Mouse (Mus musculus) CH12.LX (cell line): ENCODE results near the gene Frmd4a. TPM values are rescaled to one million over a fixed set of nuclear protein-coding genes. Genes with fewer than 3 reads are reported as not detected.

Experiments used
- DNase-seq: peaks from one replicate; pipeline ENCODE4 v3.0.0-alpha.2; 2013; ENCODE audit errors: extremely low read depth
- H3K27ac ChIP-seq: 2 replicates; pipeline ENCODE4 v1.5.1; 2012; ENCODE audit warnings: low read depth, mild to moderate bottlenecking, control low read depth, moderate library complexity; ENCODE audit not compliant: insufficient read depth
- H3K27me3 ChIP-seq: replicated peaks from 2 replicates; pipeline ENCODE3; 2012; ENCODE audit warnings: inconsistent platforms
- H3K36me3 ChIP-seq, 2 experiments: replicated peaks in 1 of 2; 2 replicates each; pipeline versions ENCODE3 to v1.6.1; 2012; ENCODE audit warnings: inconsistent platforms in 1 of 2, low read length in 1 of 2, mild to moderate bottlenecking in 1 of 2, mixed read lengths in 1 of 2, moderate library complexity in 1 of 2; ENCODE audit not compliant: control insufficient read depth in 1 of 2, insufficient read depth in 1 of 2
- H3K4me1 ChIP-seq, 2 experiments: 2 replicates each; pipeline ENCODE4 v1.6.1; 2012; ENCODE audit warnings: inconsistent platforms in 1 of 2, moderate library complexity in 1 of 2; ENCODE audit not compliant: insufficient read depth in 2 of 2, control insufficient read depth in 1 of 2
- H3K4me2 ChIP-seq: 2 replicates; pipeline ENCODE4 v1.6.1; 2012; ENCODE audit warnings: low read depth, mild to moderate bottlenecking, control low read depth; ENCODE audit not compliant: poor library complexity, insufficient read depth, severe bottlenecking
- H3K4me3 ChIP-seq, 3 experiments: fragments of 150-350 bp in 1 of 3; sonication (generic) in 1 of 3; replicated peaks in 1 of 3; 2 replicates each; pipeline versions ENCODE3 to v1.5.1; 2011 to 2012; ENCODE audit warnings: low read depth in 2 of 3, low read length in 2 of 3, mild to moderate bottlenecking in 2 of 3, moderate library complexity in 2 of 3, control low read depth in 1 of 3, improper control_type of control experiment in 1 of 3, inconsistent platforms in 1 of 3, mixed read lengths in 1 of 3; ENCODE audit not compliant: poor library complexity in 1 of 3
- H3K79me2 ChIP-seq: replicated peaks from 2 replicates; pipeline ENCODE4 v1.6.1; 2012; ENCODE audit warnings: mild to moderate bottlenecking, moderate library complexity; ENCODE audit not compliant: control insufficient read depth, poor library complexity, insufficient read depth, severe bottlenecking; ENCODE audit errors: extremely low read depth
- H3K9ac ChIP-seq: 2 replicates; pipeline ENCODE4 v1.6.1; 2012; ENCODE audit warnings: low read depth, mild to moderate bottlenecking, control low read depth, moderate library complexity; ENCODE audit not compliant: insufficient read depth
- H3K9me3 ChIP-seq: replicated peaks from 2 replicates; pipeline ENCODE3; 2012; ENCODE audit warnings: low read length, inconsistent platforms, mixed read lengths
- BHLHE40 ChIP-seq: IDR thresholded peaks from 2 replicates; pipeline ENCODE4 v1.6.1; 2011; ENCODE audit warnings: mild to moderate bottlenecking, low read depth, low read length, improper control_type of control experiment
- CHD1 ChIP-seq: IDR thresholded peaks from 2 replicates; pipeline ENCODE4 v1.6.1; 2012; ENCODE audit warnings: low read depth, low read length, improper control_type of control experiment, inconsistent platforms
- ELF1 ChIP-seq: IDR thresholded peaks from 2 replicates; pipeline ENCODE4 v1.6.1; 2014; ENCODE audit warnings: low read depth, mild to moderate bottlenecking, inconsistent platforms, low read length, improper control_type of control experiment
- EP300 ChIP-seq: IDR thresholded peaks from 2 replicates; pipeline ENCODE4 v1.6.1; 2011; ENCODE audit warnings: low read length, improper control_type of control experiment
- ETS1 ChIP-seq: conservative IDR thresholded peaks from 2 replicates; pipeline ENCODE4 v1.6.1; 2012; ENCODE audit warnings: low read depth, mild to moderate bottlenecking, inconsistent platforms, low read length, improper control_type of control experiment, moderate library complexity
- HCFC1 ChIP-seq: IDR thresholded peaks from 2 replicates; pipeline ENCODE4 v1.6.1; 2012; ENCODE audit warnings: low read depth, mild to moderate bottlenecking, inconsistent platforms, low read length, improper control_type of control experiment
- IRF4 ChIP-seq: IDR thresholded peaks from 2 replicates; pipeline ENCODE4 v1.6.1; 2014; ENCODE audit warnings: low read depth, mild to moderate bottlenecking, inconsistent platforms, low read length, improper control_type of control experiment
- JUN ChIP-seq: IDR thresholded peaks from 2 replicates; pipeline ENCODE4 v1.6.1; 2011; ENCODE audit warnings: low read depth, mild to moderate bottlenecking, low read length, improper control_type of control experiment, moderate library complexity; ENCODE audit not compliant: insufficient read depth
- JUND ChIP-seq: conservative IDR thresholded peaks from 2 replicates; pipeline ENCODE4 v1.6.1; 2011; ENCODE audit warnings: low read depth, low read length, improper control_type of control experiment
- MAX ChIP-seq: IDR thresholded peaks from 2 replicates; pipeline ENCODE4 v1.6.1; 2011; ENCODE audit warnings: low read length, improper control_type of control experiment
- MXI1 ChIP-seq: IDR thresholded peaks from 2 replicates; pipeline ENCODE4 v1.6.1; 2011; ENCODE audit warnings: mild to moderate bottlenecking, low read depth, low read length, improper control_type of control experiment
- NELFE ChIP-seq: IDR thresholded peaks from 2 replicates; pipeline ENCODE4 v1.6.1; 2011; ENCODE audit warnings: low read depth, low read length, improper control_type of control experiment
- PAX5 ChIP-seq: IDR thresholded peaks from 2 replicates; pipeline ENCODE4 v1.6.1; 2012; ENCODE audit warnings: low read length, inconsistent platforms, mixed read lengths
- SMC3 ChIP-seq: IDR thresholded peaks from 2 replicates; pipeline ENCODE4 v1.6.1; 2011; ENCODE audit warnings: low read depth, low read length, improper control_type of control experiment
- USF1 ChIP-seq: IDR thresholded peaks from 2 replicates; pipeline ENCODE4 v1.6.1; 2014; ENCODE audit warnings: low read depth, mild to moderate bottlenecking, inconsistent platforms, low read length, improper control_type of control experiment
- USF2 ChIP-seq: conservative IDR thresholded peaks from 2 replicates; pipeline ENCODE4 v1.6.1; 2011; ENCODE audit warnings: low read depth, low read length, improper control_type of control experiment
- ZNF384 ChIP-seq: IDR thresholded peaks from 2 replicates; pipeline ENCODE4 v1.6.1; 2012; ENCODE audit warnings: low read depth, low read length, improper control_type of control experiment, inconsistent platforms
- dilution Hi-C: fragments of 300-500 bp; cut with MboI; formaldehyde crosslinking; loops from 2 replicates; pipeline ENCODE4 v1.14.3; 2020; ENCODE audit warnings: low sequenced_read_pairs; ENCODE audit not compliant: extremely low pct_unique_long_range_greater_than_20kb, extremely low pct_ligation_motif_present
- in situ Hi-C: fragments of 300-500 bp; cut with MboI; formaldehyde crosslinking; loops from 3 replicates; pipeline ENCODE4 v1.14.3; 2019; ENCODE audit warnings: low sequenced_read_pairs, low pct_ligation_motif_present, low pct_unique_long_range_greater_than_20kb, mixed read lengths
- polyA plus RNA-seq: library from polyadenylated mRNA; unstranded; fragments of >175 nt; gene quantifications from 2 replicates; pipeline ENCODE4 v1.2.1, GENCODE M21; 2012; ENCODE audit warnings: low read depth; ENCODE audit not compliant: insufficient read length
- total RNA-seq, 2 experiments: library from RNA; depleted of rRNA; stranded (reverse); fragments of 300-350 nt in 1 of 2; fragments of >200 nt in 1 of 2; gene quantifications; 2 replicates each; pipeline ENCODE4 v1.2.3; 2012 to 2014

Gene Frmd4a
- total and polyA plus RNA-seq, 3 experiments: 0.13 to 2.0 (median 0.32) TPM

GRCm38 (mm10) chr2:4378844-4379243 is 361.3 kb downstream of the Frmd4a start:
- no peak overlapping the region for H3K4me2 ChIP-seq
- no peak overlapping the region for H3K9ac ChIP-seq
- no peak overlapping the region for H3K27ac ChIP-seq
- peak; percentile 45 for DNase-seq
- H3K79me2 ChIP-seq: no peaks in the 10 kb centered on the region
- in situ Hi-C loops: no loop called here
- no peaks in the 10 kb centered on the region for H3K36me3 ChIP-seq
- H3K4me1 ChIP-seq: peaks cover 11 to 33% of the 10 kb centered on the region in 2 experiments
- H3K27me3 ChIP-seq: no peaks in the 10 kb centered on the region
- H3K9me3 ChIP-seq: no peaks in the 10 kb centered on the region
- dilution Hi-C loops: no loop called here
- TF ChIP-seq EP300 (peak; percentile 67), ETS1 (peak; percentile 64), IRF4 (peak; percentile 80), MXI1 (no peak), MAX (no peak), JUN (peak; percentile 2; the same call in 1 of the 2 replicates), USF1 (peak; percentile 12; the same call in 1 of the 2 replicates), PAX5 (no peak), BHLHE40 (peak; percentile 65), ZNF384 (no peak), HCFC1 (no peak), SMC3 (no peak)
- H3K4me3 ChIP-seq: no peak overlapping the region

GRCm38 (mm10) chr2:4380435-4380834 is 362.9 kb downstream of the Frmd4a start:
- Histone ChIP-seq H3K4me3 (no peak overlapping the region), H3K9ac (no peak overlapping the region), H3K36me3 (no peaks in the 10 kb centered on the region), H3K27ac (no peak overlapping the region), H3K27me3 (no peaks in the 10 kb centered on the region), H3K79me2 (no peaks in the 10 kb centered on the region)
- DNase-seq: peak; percentile 44
- in situ Hi-C loops: no loop called here
- TF ChIP-seq JUN (peak; percentile 83), IRF4 (peak; percentile 38; the same call in 1 of the 2 replicates), USF2 (no peak), EP300 (peak; percentile 77), NELFE (no peak), ETS1 (peak; percentile 81), ELF1 (no peak), CHD1 (no peak), JUND (peak; percentile 88)
- TF ChIP-seq, all 38 proteins: peak for 5
- dilution Hi-C loops: no loop called here
- Histone ChIP-seq H3K9me3 (no peaks in the 10 kb centered on the region), H3K4me1 (peaks cover 11 to 33% of the 10 kb centered on the region in 2 experiments), H3K4me2 (no peak overlapping the region)
